ENCODE assay signal across 27 mouse cellular contexts in genomic region chr1:64950271-64950670, GRCm38 (mm10). TPM values are rescaled to one million over a fixed set of nuclear protein-coding genes. Genes with fewer than 3 reads are reported as not detected.
DNase-seq lines count a peak whose midpoint lies in the region; TF ChIP-seq lines count a peak whose summit lies in the region.
"Had no signal": no experiment of that assay in that cellular context is flagged by ENCODE, and none has a peak within 500 bp of the region (broad histone marks: within the 10 kb centered on the region; RNA-seq: fewer than 3 reads in every experiment).

No protein-coding gene starts in this region.

- no peak overlapping the region for H3K4me3 ChIP-seq in thymus, adult 2 months (ENCODE audit: control insufficient read depth, insufficient read depth, low read length)
- H3K4me3 ChIP-seq: embryonic facial prominence, embryonic 10.5 days; embryonic facial prominence, embryonic 13.5 days; erythroblast, embryonic 14.5 days; forebrain, embryonic 12.5 days; forebrain, embryonic 15.5 days; heart, embryonic 12.5 days; heart, embryonic 15.5 days had no signal

- no peak for TF ChIP-seq POLR2A in thymus, adult 2 months (IDR thresholded peaks at IDR 0.05; ENCODE audit: control insufficient read depth, extremely low read depth, insufficient read depth, low read length, poor library complexity)

- no peak overlapping the region for H3K27ac ChIP-seq in thymus, adult 2 months (ENCODE audit: control insufficient read depth, insufficient read depth, low read length)
- H3K27ac ChIP-seq: embryonic facial prominence, embryonic 10.5 days; embryonic facial prominence, embryonic 13.5 days; forebrain, embryonic 12.5 days; forebrain, embryonic 15.5 days; heart, embryonic 15.5 days; hindbrain, embryonic 14.5 days; hindbrain, postnatal 0 days had no signal

- no peaks in the 10 kb centered on the region for H3K27me3 ChIP-seq in thymus, adult 2 months (ENCODE audit: control insufficient read depth, insufficient read depth, low read length)
- H3K27me3 ChIP-seq: CH12.LX; embryonic facial prominence, embryonic 13.5 days; forebrain, embryonic 12.5 days; forebrain, embryonic 15.5 days; heart, embryonic 12.5 days; heart, embryonic 15.5 days had no signal

- TF ChIP-seq CTCF in thymus, adult 2 months (IDR thresholded peaks at IDR 0.05; ENCODE audit: borderline replicate concordance, control insufficient read depth, extremely low read depth, insufficient read depth, low read length, poor library complexity): no peak

- 95% methylated on average over 3 of the region's 3 CpGs for WGBS in thymus, adult 2 months

- no peaks in the 10 kb centered on the region for H3K36me3 ChIP-seq in thymus, adult 2 months (ENCODE audit: control insufficient read depth, insufficient read depth, low read length)
- H3K36me3 ChIP-seq: embryonic facial prominence, embryonic 10.5 days; embryonic facial prominence, embryonic 13.5 days; forebrain, embryonic 12.5 days; forebrain, embryonic 15.5 days; G1E; heart, embryonic 12.5 days; heart, embryonic 15.5 days had no signal

- peaks cover 4% of the 10 kb centered on the region for H3K4me1 ChIP-seq in thymus, adult 2 months (replicated peaks; ENCODE audit: control insufficient read depth, insufficient read depth, low read length)
- H3K4me1 ChIP-seq: embryonic facial prominence, embryonic 13.5 days; forebrain, embryonic 12.5 days; forebrain, embryonic 15.5 days had no signal

- DNase-seq in heart, adult 11 months: peak; percentile 72
- DNase-seq in heart, postnatal 10 days: no peak
- DNase-seq in Muller cell, postnatal 12 days (ENCODE audit: inconsistent ontology term): peak; percentile 68
- DNase-seq in retina, postnatal 1 day: peak; percentile 21
- DNase-seq in lung, postnatal 25 days (ENCODE audit: low spot score): no peak
- DNase-seq in thymus, adult 2 months: no peak
- DNase-seq: adrenal gland, postnatal 25 days; cerebellum, adult 11-12 months; cerebellum, adult 8-10 months; cerebellum, postnatal 10 days; cerebellum, postnatal 36 days; embryo, embryonic 11 days; gastrocnemius, postnatal 10 days; heart, adult 18-20 months; heart, postnatal 14 days; heart, postnatal 4 days had no signal

- intact Hi-C loops in heart, postnatal 10 days (cut with DNase I): no loop called here

RNA-seq across cellular contexts. Expression of gene Plekhm3, which starts 6.4 kb away (rescaled TPM):
- 10 to 100 TPM in 1 of 2 experiments, 1 to 10 TPM in 1; 8.8 to 10.7 TPM for total RNA-seq in heart, postnatal 10 days (2021)
- 4.4 and 4.8 TPM in 2 replicates for polyA plus RNA-seq in thymus, adult 2 months (2012; rRNA removed)

Comparison
In these comparisons a context has a peak if more than half of its experiments do, and no peak if none do; other contexts are left out.
1. DNase-seq: peak in heart, adult 11 months (single experiment), Muller cell, postnatal 12 days (single experiment) and retina, postnatal 1 day (single experiment); none in heart, postnatal 10 days (0 of 2), lung, postnatal 25 days (single experiment) and thymus, adult 2 months (single experiment).